Mouse (Mus musculus): Measurements from ENCODE around the gene Acad12.

DNA sequence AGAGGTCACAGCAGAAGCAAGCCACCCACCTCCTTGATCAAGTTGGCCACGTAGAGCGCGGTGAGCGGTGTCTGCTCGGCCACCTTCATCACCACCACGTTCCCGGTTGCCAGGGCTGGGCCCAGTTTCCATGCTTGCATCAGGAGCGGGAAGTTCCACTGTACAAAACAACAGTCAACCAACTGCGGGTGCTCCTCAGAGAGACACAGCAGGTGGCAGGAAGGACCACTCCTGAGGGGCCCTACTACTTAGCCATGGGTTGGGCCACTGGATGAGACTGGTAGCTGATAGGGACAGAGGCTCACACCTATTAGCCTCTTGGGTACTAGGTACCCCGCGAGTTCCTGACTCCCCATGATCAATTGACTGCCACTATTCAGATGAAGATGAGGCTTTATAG lies 42.9 kb downstream of the Acad12 start:
- TF ChIP-seq CTCF (IDR thresholded peaks at IDR 0.05; ENCODE audit: borderline replicate concordance, extremely low read depth, insufficient read depth, insufficient read length) (no peak), POLR2A (IDR thresholded peaks at IDR 0.05; ENCODE audit: borderline replicate concordance, extremely low read depth, insufficient read depth, insufficient read length, poor library complexity, severe bottlenecking) (no peak)
